Mouse (Mus musculus): ENCODE data around the gene Scly.

GRCm38 (mm10) chr1:91362113-91362512, 64.0 kb downstream of the Scly start:
- no peak for TF ChIP-seq CTCF (IDR thresholded peaks at IDR 0.05; ENCODE audit: borderline replicate concordance, insufficient read depth, low read depth, low read length)
- TF ChIP-seq POLR2A (IDR thresholded peaks at IDR 0.05; ENCODE audit: borderline replicate concordance, insufficient read depth, low read length), result no peak

Data from cerebellum, adult 2 months (tissue).